Mouse (Mus musculus) lung, postnatal 0 days (tissue): ENCODE measurements around the gene Angptl8.

Experiments
- CTCF ChIP-seq: IDR thresholded peaks from 2 replicates; pipeline ENCODE4 v1.5.1; 2016; ENCODE audit warnings: antibody characterized with exemption, mild to moderate bottlenecking
- EP300 ChIP-seq: IDR thresholded peaks from 2 replicates; pipeline ENCODE4 v1.6.1; 2016; ENCODE audit warnings: antibody characterized with exemption, mild to moderate bottlenecking, control low read depth

DNA sequence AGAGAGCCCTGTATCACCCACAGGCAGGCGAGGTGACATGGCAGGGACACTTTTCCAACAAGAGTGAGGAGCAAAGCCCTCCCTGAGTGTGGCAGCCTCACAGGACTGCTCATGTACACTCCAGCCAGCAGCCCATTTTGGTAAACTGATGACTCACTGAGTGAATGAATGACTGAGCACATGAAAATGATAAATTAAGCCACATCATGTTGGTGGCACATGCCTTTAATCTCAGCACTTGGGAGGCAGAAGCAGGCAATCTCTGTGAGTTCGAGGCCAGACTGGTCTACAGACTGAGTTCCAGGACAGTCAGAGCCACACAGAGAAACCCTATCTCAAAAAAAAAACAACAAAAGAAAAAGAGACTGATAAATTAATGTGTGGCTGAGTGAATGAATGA is 22.2 kb downstream of the Angptl8 start:
- TF ChIP-seq CTCF (no peak), EP300 (no peak)
